In genomic region chr17:25751446-25751845, GRCm38 (mm10) we compare ENCODE assay signal across 11 mouse cellular contexts. TPM values are rescaled to one million over a fixed set of nuclear protein-coding genes. Genes with fewer than 3 reads are reported as not detected.
DNase-seq lines count a peak whose midpoint lies in the region; ATAC-seq lines count a peak whose summit lies in the region.
"Had no signal": no experiment of that assay in that cellular context is flagged by ENCODE, and none has a peak within 500 bp of the region (broad histone marks: within the 10 kb centered on the region; RNA-seq: fewer than 3 reads in every experiment).

No protein-coding gene starts in this region.

- ATAC-seq in midbrain, embryonic 14.5 days (ENCODE audit: low FRiP score, low TSS enrichment): no peak
- ATAC-seq in midbrain, embryonic 15.5 days (replicated peaks): no peak

- no peaks in the 10 kb centered on the region for H3K9me3 ChIP-seq in midbrain, embryonic 14.5 days (ENCODE audit: control insufficient read depth, low read length)
- H3K9me3 ChIP-seq in midbrain, embryonic 15.5 days: no peaks in the 10 kb centered on the region
- H3K9me3 ChIP-seq: G1E had no signal

- H3K4me3 ChIP-seq in midbrain, embryonic 14.5 days (replicated peaks; ENCODE audit: low read depth, low read length): no peak overlapping the region
- H3K4me3 ChIP-seq in midbrain, embryonic 15.5 days: no peak overlapping the region

- no peaks in the 10 kb centered on the region for H3K4me1 ChIP-seq in midbrain, embryonic 14.5 days (ENCODE audit: control insufficient read depth, insufficient read depth, low read length)
- no peaks in the 10 kb centered on the region for H3K4me1 ChIP-seq in midbrain, embryonic 15.5 days

- 61% methylated on average over 5 of the region's 5 CpGs for WGBS in midbrain, embryonic 14.5 days
- 46% methylated on average over 5 of the region's 5 CpGs for WGBS in midbrain, embryonic 15.5 days

- no peak overlapping the region for H3K9ac ChIP-seq in midbrain, embryonic 14.5 days (replicated peaks; ENCODE audit: low read length)
- no peak overlapping the region for H3K9ac ChIP-seq in midbrain, embryonic 15.5 days

- no peak overlapping the region for H3K4me2 ChIP-seq in midbrain, embryonic 14.5 days (ENCODE audit: low read length)
- H3K4me2 ChIP-seq in midbrain, embryonic 15.5 days: no peak overlapping the region

- H3K27ac ChIP-seq in midbrain, embryonic 14.5 days (replicated peaks; ENCODE audit: low read depth, low read length): no peak overlapping the region
- no peak overlapping the region for H3K27ac ChIP-seq in midbrain, embryonic 15.5 days

- H3K27me3 ChIP-seq in midbrain, embryonic 14.5 days (ENCODE audit: control insufficient read depth, insufficient read depth, low read length): no peaks in the 10 kb centered on the region
- no peaks in the 10 kb centered on the region for H3K27me3 ChIP-seq in midbrain, embryonic 15.5 days (replicated peaks)

- peak; percentile 35 to 50 for DNase-seq in heart, adult 18-20 months
- no peak for DNase-seq in heart, adult 8-10 months (ENCODE audit: low spot score)
- peak; percentile 51 for DNase-seq in midbrain, embryonic 14.5 days
- DNase-seq in adrenal gland, postnatal 14 days: peak; percentile 89
- peak; percentile 57 for DNase-seq in lung, postnatal 14 days
- no peak for DNase-seq in embryo, embryonic 11 days
- DNase-seq in B cell, adult 2 months: no peak
- DNase-seq: spleen, adult 18-20 months had no signal

- no peaks in the 10 kb centered on the region for H3K36me3 ChIP-seq in midbrain, embryonic 14.5 days (ENCODE audit: control insufficient read depth, insufficient read depth, low read length)
- no peaks in the 10 kb centered on the region for H3K36me3 ChIP-seq in midbrain, embryonic 15.5 days (replicated peaks)
- H3K36me3 ChIP-seq: G1E had no signal

RNA-seq across cellular contexts. Expression of gene Msln, which starts 2.7 kb away (rescaled TPM):
- total RNA-seq in heart, adult 18-20 months (2021): 10 to 100 TPM; 10.3 to 20.2 TPM
- total RNA-seq in heart, adult 8-10 months (2022): 10 to 100 TPM in 3 of 4 experiments, 1 to 10 TPM in 1; 9.8 to 20.9 (median 17.6) TPM
- polyA plus RNA-seq in midbrain, embryonic 14.5 days (2014; fragmentation: Nextera tagmentation; extraction: Ambion mirVana): 0.72 TPM in 1 of 2 replicates, not detected in the other
- polyA plus RNA-seq in midbrain, embryonic 15.5 days (2015; fragmentation: Nextera tagmentation; extraction: Ambion mirVana): 0.32 and 0.43 TPM in 2 replicates
- total RNA-seq in adrenal gland, postnatal 14 days (2021): 13.0 and 14.3 TPM in 2 replicates
- polyA plus RNA-seq: G1E had no signal

RNA-seq across cellular contexts. Expression of gene Mslnl, which starts 15.6 kb away (rescaled TPM):
- total RNA-seq in heart, adult 18-20 months (2021): not detected
- not detected for total RNA-seq in heart, adult 8-10 months (2022)
- not detected in 2 replicates for polyA plus RNA-seq in midbrain, embryonic 14.5 days (2014; fragmentation: Nextera tagmentation; extraction: Ambion mirVana)
- not detected in 2 replicates for polyA plus RNA-seq in midbrain, embryonic 15.5 days (2015; fragmentation: Nextera tagmentation; extraction: Ambion mirVana)
- total RNA-seq in adrenal gland, postnatal 14 days (2021): not detected in 2 replicates
- total RNA-seq: G1E; heart, postnatal 36 days had no signal
- polyA plus RNA-seq: G1E had no signal

RNA-seq across cellular contexts. Expression of gene Narfl, which starts 22.1 kb away (rescaled TPM):
- 10 to 100 TPM; 43.9 to 50.1 TPM for total RNA-seq in heart, adult 18-20 months (2021)
- 10 to 100 TPM; 43.8 to 48.8 (median 46.6) TPM for total RNA-seq in heart, adult 8-10 months (2022)
- polyA plus RNA-seq in midbrain, embryonic 14.5 days (2014; fragmentation: Nextera tagmentation; extraction: Ambion mirVana): 32.7 and 33.3 TPM in 2 replicates
- polyA plus RNA-seq in midbrain, embryonic 15.5 days (2015; fragmentation: Nextera tagmentation; extraction: Ambion mirVana): 30.3 and 32.6 TPM in 2 replicates
- total RNA-seq in adrenal gland, postnatal 14 days (2021): 30.6 and 35.3 TPM in 2 replicates

RNA-seq across cellular contexts. Expression of gene Rpusd1, which starts 24.0 kb away (rescaled TPM):
- total RNA-seq in heart, adult 18-20 months (2021): 1 to 10 TPM; 3.6 to 5.2 TPM
- total RNA-seq in heart, adult 8-10 months (2022): 1 to 10 TPM; 4.5 to 5.3 (median 4.6) TPM
- 25.7 and 28.1 TPM in 2 replicates for polyA plus RNA-seq in midbrain, embryonic 14.5 days (2014; fragmentation: Nextera tagmentation; extraction: Ambion mirVana)
- polyA plus RNA-seq in midbrain, embryonic 15.5 days (2015; fragmentation: Nextera tagmentation; extraction: Ambion mirVana): 27.7 and 30.5 TPM in 2 replicates
- 9.9 and 10.7 TPM in 2 replicates for total RNA-seq in adrenal gland, postnatal 14 days (2021)

RNA-seq across cellular contexts. Expression of gene Chtf18, which starts 24.2 kb away (rescaled TPM):
- 1 to 10 TPM in 1 of 2 experiments, under 1 TPM in 1; 0.84 to 1.3 TPM for total RNA-seq in heart, adult 18-20 months (2021)
- 1 to 10 TPM; 1.2 to 2.1 (median 1.6) TPM for total RNA-seq in heart, adult 8-10 months (2022)
- polyA plus RNA-seq in midbrain, embryonic 14.5 days (2014; fragmentation: Nextera tagmentation; extraction: Ambion mirVana): 4.5 and 5.0 TPM in 2 replicates
- polyA plus RNA-seq in midbrain, embryonic 15.5 days (2015; fragmentation: Nextera tagmentation; extraction: Ambion mirVana): 5.7 and 6.3 TPM in 2 replicates
- 4.4 and 5.0 TPM in 2 replicates for total RNA-seq in adrenal gland, postnatal 14 days (2021)

Comparison
In these comparisons a context has a peak if more than half of its experiments do, and no peak if none do; other contexts are left out.
1. DNase-seq: peak in heart, adult 18-20 months (2 of 2), midbrain, embryonic 14.5 days (single experiment), adrenal gland, postnatal 14 days (single experiment) and lung, postnatal 14 days (single experiment); none in heart, adult 8-10 months (single experiment), embryo, embryonic 11 days (single experiment) and B cell, adult 2 months (0 of 2).